Mouse (Mus musculus) spleen, postnatal 4 days (tissue): Measurements from ENCODE around the gene Atg101.
"Not testable (repeated sequence)": the region's sequence is repeated elsewhere in the genome, so short reads cannot be mapped to it uniquely, and the experiment has no call there.

Experiments
- DNase-seq, 2 experiments: peaks; one replicate each; pipeline ENCODE4 v3.0.0; 2022; ENCODE audit warnings: low spot score in 2 of 2

Gene Atg101

DNA sequence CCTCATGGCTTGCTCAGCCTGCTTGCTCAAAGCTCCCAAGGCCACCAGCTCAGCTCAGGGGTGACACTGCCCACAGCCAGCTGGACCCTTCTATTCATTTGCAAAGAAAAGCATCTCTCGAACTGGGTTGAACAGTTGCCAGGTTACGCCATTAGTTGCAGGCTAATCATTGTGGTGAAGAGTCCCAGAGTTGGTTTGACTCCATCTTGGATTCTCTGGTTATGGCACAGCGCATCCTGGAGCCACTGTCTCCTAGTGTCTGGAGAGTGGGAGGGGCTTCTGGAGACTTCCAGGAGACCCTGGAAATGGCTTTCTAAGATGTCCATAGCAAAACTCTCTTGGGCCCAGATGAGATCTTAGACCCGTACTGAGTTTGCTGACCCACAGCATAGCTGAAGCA, 31.3 kb downstream of the Atg101 start:
- no peak for DNase-seq

DNA sequence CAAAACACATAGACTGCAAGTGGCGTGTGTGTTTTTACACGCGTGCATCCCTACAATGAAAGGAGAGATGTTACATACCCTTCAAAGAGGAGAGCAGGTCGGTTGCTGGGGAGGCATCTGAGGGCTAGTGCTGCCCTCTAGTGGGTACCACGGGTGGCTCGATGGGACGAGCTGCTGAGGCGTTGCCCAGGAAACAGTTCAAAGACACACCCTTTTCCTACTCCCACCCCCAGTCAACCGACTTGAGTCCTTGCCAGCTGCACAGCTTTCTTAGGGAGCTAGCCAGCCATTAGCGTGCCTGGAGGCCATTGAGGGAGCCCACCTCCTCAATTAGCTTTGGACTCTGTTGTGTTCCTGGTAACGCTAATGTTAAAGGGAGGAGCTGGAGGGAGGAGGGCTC, 31.8 kb downstream of the Atg101 start:
- DNase-seq = peak; percentile 82 to 91

DNA sequence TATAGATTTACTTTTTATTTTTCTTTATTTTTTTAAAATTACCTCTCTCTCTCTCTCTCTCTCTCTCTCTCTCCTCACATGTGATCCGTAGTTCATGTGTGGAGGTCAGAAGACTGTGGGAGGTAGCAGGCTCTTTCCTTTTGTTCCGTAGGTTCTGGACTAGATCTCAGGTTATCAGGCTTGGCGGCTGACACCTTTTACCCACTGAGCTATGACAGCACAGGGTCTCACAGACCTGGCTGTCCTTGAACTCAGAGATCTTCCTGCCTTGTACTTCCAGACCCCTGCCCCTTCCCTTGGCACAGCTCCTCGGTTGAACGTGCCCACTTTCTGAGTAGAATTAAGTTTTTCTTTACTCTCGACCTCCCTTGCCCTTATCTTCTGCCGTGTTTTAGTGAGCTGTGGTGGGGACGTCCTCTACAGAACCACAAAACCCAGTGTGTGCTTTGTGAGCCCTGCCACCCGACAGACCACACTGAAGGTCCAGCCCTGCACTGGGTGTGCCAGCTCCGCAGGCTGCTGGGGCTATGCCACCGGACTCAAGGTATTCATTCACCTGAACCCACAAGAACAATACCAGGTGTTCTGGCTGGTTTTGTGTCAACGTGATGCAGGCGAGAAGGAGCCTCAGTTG, 32.3 kb downstream of the Atg101 start:
- DNase-seq = no peak

DNA sequence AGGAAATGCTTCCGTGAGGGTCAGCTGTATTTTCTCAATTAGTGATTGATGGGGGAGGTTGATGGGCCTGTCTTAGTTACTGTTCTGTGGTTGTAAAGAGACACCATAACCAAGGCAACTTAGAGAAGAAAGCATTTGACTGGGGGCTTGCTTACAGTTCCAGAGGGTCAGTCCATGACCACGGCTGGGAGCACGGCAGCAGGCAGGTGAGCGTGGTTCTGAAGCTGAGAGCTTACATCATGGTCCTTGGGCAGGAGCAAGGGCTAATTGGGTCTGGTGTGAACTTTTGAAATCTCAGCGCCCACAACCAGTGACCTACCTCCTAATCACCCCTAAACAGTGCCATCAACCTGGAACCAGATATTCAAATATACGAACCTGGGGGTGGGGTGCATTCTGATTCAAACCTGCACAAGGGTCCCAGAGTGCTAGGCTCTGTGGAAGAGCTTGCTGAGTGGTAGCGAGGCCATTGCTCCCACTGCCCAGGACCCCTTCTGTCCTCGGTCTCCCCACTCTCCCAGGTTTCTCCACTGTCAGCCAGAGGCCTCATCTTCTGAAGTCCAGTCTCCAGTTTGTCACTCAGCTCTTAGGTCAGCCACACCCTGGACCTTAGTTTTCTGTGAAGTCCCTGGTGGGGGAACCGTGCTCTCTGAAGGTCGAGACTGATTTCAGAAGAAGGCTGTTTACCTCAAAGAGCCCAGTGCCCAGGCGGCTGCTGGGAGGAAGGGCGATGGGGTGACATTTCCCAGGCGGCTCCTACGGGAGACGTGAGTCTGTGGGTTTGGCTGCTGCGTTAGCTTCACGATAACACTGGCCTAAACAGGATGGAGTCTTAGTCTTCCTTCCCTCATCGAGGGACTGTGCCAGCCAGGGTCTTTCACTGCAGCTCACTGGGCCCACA, 33.1 kb downstream of the Atg101 start:
- no peak for DNase-seq

DNA sequence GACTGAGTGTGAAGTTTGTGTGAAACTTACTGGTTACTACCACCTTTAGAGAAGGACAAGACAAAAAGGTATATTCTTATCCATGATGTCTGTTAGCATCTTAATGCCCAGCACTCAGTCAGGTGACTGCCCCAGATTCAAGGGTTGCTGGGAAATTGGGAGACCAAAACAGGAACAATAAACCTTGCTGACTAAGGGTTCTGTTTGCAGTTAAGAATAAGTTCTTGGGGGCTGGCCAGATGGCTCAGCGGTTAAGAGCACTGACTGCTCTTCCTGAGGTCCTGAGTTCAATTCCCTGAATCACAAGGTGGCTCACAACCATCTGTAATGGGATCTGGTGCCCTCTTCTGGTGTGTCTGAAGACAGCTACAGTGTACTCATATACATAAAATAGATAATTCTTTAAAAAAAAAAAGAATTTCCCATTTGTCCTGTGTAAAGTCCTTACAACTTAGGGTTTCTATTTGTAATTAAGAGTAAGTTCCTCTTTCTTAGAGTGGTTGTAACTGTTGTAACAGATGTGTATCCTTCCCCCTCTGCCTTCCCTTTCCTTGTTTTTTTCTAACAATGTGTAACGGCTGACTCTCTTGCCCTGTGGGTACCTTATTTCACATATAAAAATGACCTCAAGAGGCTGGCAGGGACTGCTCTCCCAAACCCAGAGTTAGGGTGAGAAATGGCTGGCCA, 33.9 kb downstream of the Atg101 start:
- DNase-seq = peak in 1 of 2 experiments; percentile 12

DNA sequence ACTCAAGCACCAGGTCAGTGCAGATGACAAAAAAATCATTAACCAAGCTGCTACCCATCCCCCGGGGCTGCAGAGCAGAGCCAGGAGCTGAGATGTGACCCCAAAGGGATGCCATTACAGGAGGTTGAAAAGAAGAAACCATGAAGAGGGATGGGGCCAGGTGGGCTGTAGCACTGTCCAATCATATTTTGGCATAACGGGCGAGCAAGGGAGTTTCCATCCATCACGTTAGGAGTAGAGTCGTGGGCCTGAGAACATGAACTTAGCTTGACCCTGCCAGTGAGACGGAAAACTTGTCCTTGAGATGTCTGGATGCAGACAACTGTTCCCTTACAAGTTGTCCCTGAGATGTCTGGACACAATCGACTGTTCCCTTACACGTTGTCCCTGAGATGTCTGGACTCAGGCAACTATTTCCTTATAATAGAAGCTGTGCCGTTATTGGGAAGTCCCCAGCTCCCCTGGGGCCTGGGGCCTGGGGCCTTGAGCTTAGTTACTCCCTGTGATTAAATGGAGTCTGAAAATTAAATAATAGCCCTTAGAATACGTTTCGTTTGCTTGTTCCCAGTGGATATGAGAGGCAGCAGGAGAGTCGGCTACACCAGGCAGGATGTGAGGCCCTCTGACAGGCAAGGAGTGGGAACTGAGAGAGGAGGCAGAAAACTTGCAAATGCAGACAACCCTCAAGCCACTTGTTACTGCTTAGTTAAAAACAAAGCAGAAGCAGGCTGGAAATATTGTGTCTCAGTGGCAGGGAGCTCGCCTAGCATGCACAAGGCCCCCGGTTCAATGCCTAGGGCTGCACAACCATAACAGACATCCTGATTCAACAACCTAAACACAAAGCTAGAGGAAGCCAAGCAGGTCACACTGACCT, 35.1 kb downstream of the Atg101 start:
- DNase-seq = no peak

DNA sequence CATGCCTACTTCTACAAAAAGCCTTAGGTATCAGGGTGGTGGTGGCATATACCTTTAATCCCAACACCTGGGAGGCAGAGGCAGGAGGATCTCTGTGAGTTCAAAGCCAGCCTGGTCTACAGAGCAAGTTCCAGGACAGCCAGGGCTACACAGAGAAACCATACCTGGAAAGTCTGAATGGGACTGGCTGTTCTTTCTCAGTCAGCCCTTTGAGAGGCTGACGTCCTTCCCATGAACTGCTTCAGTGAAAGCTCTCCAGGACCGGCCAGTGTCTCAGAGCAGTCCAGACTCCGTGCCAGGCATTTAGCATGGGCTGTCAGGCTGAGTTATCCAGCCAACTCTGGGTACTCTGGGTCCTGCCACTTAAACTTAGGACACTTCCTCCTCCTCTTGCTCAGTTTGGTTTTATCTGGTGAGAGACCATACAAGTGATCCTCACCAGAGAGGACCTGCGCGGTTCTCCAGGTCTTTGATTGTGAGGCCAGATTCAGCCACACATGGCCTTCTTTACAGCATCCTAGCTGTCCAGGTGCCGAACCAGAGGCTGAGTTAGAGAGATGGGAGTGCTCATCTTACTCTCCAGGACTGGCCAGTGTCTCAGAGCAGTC, 36.0 kb downstream of the Atg101 start:
- DNase-seq = no peak

DNA sequence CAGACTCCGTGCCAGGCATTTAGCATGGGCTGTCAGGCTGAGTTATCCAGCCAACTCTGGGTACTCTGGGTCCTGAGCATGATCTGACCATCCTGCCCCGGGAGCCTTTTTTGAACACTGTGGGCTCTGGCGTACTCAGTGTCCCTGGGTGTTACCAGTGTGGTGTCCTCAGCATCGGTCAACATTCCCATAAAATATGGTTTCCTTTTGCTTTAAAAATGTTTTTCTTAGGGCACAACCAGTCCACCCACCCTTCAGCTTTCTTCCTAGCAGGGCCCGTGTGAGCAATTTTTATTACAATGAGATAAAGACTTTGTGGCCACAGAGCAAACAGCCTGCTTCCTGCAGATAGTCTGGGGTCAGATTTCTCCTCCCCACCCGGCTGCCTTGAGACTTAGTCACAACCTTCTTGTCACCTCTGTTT, 36.6 kb downstream of the Atg101 start:
- no peak for DNase-seq

DNA sequence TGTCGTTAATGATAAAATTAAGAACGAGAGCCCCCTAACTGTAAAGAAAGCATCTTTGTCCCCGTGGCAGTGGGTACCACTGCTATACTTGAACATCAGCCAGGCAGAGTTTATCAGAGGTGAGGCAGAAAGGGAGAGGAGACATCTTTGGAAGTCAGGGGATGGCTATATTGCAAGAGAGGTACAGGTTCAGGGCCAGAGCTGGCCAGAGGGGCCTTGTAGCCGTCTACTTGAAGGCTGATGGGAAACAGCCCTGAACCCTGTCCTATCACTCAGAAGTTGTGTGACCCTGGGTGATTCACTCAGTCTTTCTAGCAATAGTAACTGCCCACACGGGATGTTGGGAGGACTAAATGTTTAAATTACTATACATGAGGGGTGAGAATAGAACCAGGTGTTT, 37.1 kb downstream of the Atg101 start:
- DNase-seq = no peak

DNA sequence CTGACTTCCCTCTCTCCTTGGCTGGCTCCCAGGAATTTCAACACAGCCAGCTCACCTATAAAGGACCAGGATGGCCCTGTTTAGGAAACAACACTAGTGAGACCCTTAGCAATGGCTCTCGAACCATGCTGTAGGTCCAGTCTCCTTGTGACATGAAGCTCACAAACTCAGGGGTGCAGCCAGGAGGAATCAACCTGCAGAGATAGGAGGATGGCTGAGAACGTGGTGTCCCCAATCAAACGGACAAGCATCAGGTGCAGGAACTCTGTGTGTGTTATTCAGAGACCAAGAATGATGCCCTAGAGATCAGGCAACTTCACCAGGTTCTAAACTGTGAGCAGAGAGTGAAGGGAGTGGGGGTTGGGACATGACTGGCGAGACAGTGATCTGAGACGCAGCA, 38.0 kb downstream of the Atg101 start:
- DNase-seq = no peak

DNA sequence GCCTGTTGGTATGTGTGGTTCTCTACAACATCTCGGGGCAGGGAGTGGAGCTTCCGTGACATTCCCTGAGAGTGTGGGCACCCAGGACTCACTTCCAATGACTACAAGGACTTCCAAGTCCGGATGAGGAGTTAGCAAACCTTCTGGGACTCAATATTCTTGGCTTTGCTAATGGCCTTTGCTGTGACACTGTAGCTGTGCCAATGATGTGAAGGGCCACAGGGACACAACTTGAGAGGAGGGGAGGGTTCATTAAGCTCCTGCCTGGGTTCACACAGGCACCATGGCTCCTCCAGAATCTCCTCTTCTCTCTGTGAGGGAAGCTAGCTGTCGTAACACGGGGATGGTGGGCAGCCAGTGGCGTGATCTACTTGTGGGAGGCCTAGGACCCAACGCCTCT, 38.6 kb downstream of the Atg101 start:
- DNase-seq = no peak

DNA sequence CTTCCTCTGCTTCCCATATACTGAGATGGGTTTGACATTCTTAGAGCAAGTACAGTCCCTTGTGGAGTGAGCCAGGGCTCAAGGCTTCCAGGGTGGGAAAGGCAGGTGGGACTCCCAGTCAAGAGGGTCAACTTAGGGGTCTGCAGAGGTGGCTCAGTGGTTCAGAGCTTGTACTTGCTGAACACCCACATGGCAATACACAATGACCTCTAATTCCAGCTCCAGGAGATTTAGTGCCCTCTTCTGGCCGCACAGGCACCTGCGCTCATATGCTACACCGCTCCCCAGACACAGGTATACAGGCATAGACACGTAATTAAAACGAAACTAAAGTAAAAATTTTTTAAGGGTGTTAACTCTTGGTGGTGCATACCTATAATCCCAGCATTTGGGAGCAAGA, 39.4 kb downstream of the Atg101 start:
- no peak for DNase-seq

DNA sequence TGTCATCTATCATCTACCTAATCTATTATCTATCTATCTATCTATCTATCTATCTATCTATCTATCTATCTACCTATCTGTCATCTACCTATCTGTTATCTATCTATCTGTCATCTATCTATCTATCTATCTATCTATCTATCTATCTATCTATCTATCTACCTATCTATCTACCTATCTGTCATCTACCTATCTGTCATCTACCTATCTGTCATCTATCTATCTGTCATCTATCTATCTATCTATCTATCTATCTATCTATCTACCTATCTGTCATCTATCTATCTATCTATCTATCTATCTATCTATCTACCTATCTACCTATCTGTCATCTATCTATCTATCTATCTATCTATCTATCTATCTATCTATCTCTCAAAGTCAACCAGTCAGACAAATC, 40.3 kb downstream of the Atg101 start:
- not testable (repeated sequence) for DNase-seq

DNA sequence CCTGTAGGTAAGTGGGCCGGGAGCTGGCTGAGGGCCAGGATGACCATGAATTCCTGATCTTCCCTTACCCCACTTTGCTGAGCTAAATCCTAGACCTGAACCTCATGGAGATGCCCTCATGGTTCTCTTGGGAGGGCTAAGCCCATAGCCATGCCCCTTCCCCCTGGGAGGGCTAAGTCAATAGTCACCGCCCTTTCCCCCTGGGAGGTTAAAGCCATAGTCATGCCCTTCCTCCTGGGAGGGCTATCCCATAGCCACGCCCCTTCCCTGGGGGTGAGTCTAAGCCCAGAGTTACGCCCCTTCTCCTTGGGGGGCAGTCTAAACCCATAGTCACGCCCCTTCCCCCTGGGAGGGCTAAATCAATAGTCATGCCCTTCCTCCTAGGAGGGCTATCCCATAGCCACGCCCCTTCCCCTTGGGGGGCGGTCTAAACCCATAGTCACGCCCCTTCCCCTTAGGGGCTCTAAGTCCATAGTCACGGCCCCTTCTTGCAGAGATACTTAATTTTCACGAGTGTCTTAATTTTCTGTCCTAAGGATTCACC, 42.0 kb downstream of the Atg101 start:
- DNase-seq = no peak

DNA sequence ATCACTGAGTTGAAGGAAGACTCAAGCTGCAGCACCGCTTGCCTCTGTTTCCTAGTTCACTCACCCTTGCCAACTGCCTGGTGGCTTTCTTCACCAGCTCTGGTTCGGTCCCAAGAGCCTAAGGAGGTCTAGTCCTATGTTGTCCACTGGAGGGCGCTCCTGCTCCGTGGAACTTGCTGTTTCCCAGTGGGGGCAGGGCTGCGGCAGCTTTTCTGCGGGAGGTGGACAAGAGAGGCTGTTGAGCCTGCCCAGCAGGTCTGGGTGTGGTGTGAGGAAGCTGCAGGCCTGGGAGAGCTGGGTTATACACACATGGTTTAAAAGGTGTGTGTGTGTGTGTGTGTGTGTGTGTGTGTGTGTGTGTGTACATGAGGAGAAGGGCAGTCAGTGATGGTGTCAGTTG, 43.2 kb downstream of the Atg101 start:
- peak; percentile 74 to 90 for DNase-seq

DNA sequence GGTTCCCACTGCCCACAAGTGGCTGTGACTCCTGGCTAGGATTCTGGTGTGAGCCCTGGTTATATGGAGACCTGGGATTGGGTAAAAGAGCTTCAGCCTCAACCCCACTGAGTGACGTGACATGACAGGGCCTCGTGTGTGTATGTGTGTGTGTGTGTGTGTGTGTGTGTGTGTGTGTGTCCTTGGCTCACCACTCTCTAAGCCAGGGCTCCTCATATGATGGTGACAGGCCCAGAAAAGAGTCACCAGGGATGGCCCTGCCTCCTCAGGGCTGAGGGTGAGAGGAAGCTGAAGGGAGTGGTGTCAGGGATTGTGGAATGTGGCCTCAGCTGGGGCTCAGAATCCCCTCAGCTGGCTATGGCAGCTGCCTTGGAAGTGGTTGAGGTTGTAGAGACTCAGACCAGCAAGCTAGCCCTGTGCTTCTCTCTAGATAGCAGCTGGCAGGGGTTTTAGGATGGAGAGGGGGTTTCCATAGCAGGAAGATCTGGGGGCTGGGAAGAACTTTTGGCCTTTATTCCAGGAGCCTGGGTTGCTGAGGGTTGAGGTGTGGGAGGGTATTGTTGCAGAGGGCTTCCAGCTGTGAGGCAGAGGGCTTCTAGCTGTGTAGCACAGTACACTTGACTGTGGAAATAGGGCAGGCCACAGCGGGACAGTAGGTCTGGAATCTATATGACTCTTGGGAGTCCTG, 44.9 kb downstream of the Atg101 start:
- DNase-seq = no peak

DNA sequence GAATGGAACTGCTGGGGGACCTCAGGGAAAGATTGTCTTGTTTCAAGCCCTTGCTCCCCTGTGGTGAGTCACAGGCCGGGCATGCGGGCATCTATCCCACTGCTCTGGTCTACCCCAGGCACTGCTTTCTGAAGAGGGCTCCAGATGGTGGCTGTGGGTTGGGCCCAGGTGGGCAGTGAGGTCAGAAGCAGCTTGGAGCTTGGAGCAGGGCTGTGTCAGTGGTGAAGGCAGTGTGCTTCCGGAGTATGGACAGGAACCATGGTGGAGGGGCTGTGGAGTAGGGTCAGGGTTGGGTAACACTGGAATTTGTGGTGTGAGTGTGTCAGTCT, 45.5 kb downstream of the Atg101 start:
- no peak for DNase-seq

DNA sequence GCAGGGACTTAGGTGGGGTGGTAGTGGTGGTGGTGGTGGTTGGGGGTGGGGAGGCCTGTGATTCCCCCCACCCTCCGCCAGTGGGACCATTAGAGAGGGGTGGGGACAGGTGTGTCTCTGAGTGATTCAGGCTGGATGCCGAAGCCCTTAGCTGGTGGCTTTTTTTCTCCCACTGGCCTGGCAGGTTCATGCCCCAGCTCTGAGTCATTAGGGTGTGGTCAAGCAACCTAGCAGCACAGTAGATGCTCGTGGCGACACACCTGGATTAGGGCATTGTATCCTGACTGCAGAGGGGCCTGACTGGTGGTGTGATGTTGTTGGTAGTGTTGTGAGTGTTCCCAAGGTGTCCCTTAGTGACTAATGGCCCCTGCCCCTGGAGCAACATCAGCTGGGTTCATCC, 47.0 kb downstream of the Atg101 start:
- DNase-seq = no peak

DNA sequence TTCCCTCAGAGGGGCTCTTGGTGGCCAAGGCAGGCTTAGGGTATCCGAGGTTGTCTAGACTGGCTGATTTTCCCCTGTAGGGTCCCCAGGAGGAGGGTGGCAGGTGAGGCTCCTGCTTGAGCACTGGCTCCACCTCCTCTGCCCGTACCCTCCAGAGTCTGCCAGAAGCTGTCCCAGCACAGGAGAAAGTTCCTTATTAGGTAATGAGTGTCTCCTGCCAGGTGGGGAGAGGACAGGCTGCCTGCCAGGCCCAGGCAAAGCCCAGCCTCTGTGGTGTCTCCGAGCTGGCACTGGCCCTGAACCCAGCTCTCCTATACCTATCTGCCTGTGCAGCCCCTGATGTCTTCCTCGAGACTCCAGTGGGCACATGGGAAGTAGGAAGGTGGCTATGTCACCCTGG, 48.3 kb downstream of the Atg101 start:
- DNase-seq = no peak

DNA sequence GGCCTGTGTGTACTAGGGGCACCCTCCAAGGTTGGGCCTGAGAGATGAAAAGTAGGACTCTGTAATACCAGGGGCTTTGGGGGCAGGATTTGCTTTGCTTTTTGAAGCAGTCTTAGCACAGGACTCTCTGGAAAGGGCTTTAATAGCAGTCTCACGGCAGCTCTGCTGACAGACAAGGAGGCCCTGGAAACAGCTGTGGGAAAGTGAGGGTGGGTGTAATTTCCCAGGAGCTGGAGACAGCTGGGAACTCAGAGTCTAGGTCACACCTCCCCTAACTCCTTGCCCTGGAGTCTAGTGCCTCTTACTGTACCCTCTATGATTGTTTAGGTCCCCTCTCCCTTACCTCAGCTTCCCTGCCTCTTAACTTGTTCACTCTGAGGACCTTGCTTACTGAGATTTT, 49.1 kb downstream of the Atg101 start:
- DNase-seq = no peak

DNA sequence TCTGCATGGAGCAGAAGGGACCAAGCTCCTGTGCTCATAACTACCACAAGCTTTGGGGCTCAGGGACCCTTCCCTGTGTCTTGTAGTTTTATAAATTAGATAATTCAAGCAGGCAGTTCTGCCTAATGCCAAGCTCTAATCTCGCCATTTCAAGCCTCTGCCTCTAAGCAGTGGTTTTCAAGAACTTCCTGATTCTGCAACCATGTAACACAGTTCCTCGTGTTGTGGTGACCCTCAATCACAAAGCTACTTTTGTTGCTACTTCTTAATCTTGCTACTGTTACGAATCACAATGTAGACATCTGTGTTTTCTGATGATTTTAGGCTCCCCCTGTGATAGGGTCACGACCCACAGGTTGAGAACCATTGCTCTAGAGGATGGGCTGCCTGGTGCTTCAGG, 49.6 kb downstream of the Atg101 start:
- DNase-seq = no peak
